Mouse (Mus musculus) mesoderm, embryonic 11.5 days (tissue): ENCODE results near the gene Ccdc63.

Experiments used
- DNase-seq: peaks from one replicate; pipeline ENCODE4 v3.0.0-alpha.2; 2012; ENCODE audit warnings: low read depth, low spot score

Gene Ccdc63

GRCm38 (mm10) chr5:122086121-122086520, 54.5 kb downstream of the Ccdc63 start:
- DNase-seq = no peak

GRCm38 (mm10) chr5:122085291-122085690, 55.3 kb downstream of the Ccdc63 start:
- DNase-seq = no peak

GRCm38 (mm10) chr5:122084470-122084869, 56.2 kb downstream of the Ccdc63 start:
- no peak for DNase-seq

GRCm38 (mm10) chr5:122083282-122083681, 57.3 kb downstream of the Ccdc63 start:
- DNase-seq = no peak

GRCm38 (mm10) chr5:122081471-122081870, 59.2 kb downstream of the Ccdc63 start:
- DNase-seq = no peak

- no peak for DNase-seq
Measured at GRCm38 (mm10) chr5:122080930-122081329, 59.7 kb downstream of the Ccdc63 start.

- no peak for DNase-seq
Measured at GRCm38 (mm10) chr5:122079796-122080195, 60.8 kb downstream of the Ccdc63 start.

- DNase-seq = no peak
Measured at GRCm38 (mm10) chr5:122077244-122077643, 63.4 kb downstream of the Ccdc63 start.

GRCm38 (mm10) chr5:122075736-122076135, 64.9 kb downstream of the Ccdc63 start:
- DNase-seq = no peak

- DNase-seq = no peak
Measured at GRCm38 (mm10) chr5:122071997-122072396, 68.6 kb downstream of the Ccdc63 start.

GRCm38 (mm10) chr5:122070963-122071800, 69.4 kb downstream of the Ccdc63 start:
- no peak for DNase-seq

GRCm38 (mm10) chr5:122068563-122068962, 72.1 kb downstream of the Ccdc63 start:
- no peak for DNase-seq

GRCm38 (mm10) chr5:122063204-122063933, 77.3 kb downstream of the Ccdc63 start:
- DNase-seq = no peak

GRCm38 (mm10) chr5:122062479-122062878, 78.1 kb downstream of the Ccdc63 start:
- no peak for DNase-seq

GRCm38 (mm10) chr5:122060767-122061333, 79.8 kb downstream of the Ccdc63 start:
- DNase-seq = peak; percentile 73

- DNase-seq = peak; percentile 85
Measured at GRCm38 (mm10) chr5:122059060-122060017, 81.3 kb downstream of the Ccdc63 start.
